Mouse (Mus musculus) heart, adult 18-20 months (tissue): ENCODE data around the gene Spats2l. TPM values are rescaled to one million over a fixed set of nuclear protein-coding genes. Genes with fewer than 3 reads are reported as not detected.

Experiments used
- DNase-seq, 2 experiments: peaks; one replicate each; pipeline ENCODE4 v3.0.0; 2021 to 2022; ENCODE audit warnings: mixed read lengths in 1 of 2
- total RNA-seq, 2 experiments: library from RNA; stranded (reverse); gene quantifications; 2 replicates each; pipeline ENCODE4 v1.2.3; 2021

Spats2l gene
- total RNA-seq, 2 experiments from 2014 or later = 7.1 to 7.3 TPM

DNA sequence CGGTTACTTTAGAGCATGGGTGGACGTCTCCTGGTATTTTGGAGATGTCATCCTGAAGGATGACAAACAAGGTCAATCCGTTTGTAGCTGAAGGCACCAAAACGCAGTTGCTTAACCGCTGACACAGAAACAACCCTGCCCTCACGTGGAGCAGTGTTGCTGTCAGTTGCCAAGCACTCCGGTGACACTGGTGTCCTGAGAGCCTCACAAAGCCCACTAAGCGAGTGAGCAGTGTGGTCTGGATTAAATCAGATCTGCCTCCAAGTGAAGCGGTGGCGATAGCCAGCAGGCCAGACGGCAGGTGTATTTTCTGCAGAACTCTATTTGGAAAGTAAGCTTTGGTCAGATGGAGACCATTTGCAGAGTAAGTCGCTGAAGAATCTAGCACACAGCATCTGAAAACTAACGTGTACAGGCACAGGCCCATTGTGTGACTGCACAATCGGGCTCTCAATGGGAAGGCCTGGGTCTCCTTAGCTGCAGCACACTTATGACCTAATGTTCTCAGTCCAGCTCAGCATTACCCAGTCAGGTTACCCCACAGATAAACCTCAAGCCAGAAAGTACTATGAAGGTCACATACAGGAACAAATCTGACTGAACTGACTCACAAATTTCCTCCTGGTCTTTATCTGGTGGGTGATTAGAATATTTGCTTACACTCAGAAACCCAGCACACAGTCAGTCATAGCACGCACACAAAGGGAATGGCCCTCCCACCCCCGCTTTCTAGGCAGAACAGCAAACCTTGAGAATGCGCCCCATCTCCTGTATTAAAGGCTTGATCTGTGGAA, 51.2 kb downstream of the Spats2l start:
- no peak for DNase-seq

DNA sequence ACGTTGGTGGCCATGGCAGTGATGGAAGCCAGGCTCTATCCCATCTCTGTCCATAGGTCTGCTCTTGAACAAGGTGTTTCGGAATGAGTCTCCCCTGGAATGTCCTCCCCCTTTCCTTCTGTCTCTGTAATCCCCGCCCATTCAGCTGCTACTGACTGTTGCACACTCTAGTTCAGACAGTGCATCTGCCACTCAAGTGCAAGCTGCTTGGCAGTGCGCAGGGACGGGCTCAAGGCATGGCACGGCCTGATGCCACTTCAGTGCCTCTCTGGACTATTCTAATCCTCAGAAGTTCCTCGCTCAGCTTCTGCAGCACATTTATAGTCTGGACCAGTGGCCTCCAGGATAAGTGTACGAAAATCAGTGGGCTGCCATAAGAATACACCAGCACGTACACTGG, 52.3 kb downstream of the Spats2l start:
- peak in 1 of 2 experiments; percentile 24 for DNase-seq

DNA sequence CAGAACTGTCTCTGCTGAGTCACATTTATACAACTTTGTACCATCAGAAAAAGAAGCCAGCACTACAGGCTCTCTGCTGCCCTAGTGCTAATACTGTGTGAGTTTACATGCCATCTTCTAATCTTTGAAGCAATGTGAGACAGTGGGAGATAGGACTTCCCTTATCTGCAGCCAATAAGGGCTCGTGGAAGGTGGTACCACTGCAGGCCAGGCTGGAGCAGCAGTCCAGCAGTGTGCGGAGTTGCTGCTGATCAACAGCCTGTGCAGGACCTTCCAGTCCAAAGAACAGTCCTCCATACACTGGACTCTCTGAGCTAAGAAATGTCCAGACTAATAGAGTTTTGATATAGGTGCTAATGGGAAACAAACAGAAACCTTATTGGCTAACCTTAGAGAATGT, 59.2 kb downstream of the Spats2l start:
- no peak for DNase-seq

DNA sequence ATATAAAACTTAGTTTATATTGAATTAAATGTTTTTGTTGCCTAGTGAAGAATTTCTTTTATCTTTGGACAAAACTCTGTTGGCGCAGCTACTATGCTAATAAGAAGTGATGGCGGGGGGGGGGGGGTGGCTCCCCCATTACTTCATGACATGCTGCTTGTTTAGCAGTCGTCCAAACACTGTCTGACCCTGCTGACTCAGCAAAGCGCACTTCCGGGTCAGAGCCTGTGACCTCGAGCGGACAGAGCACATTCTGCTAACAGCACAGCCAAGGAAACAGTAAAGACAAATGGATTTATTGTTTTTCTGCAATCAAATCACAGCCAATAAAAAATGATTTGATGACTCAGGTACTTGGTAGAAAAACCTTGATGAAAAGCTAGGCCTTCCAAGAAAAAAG, 61.2 kb downstream of the Spats2l start:
- no peak for DNase-seq

DNA sequence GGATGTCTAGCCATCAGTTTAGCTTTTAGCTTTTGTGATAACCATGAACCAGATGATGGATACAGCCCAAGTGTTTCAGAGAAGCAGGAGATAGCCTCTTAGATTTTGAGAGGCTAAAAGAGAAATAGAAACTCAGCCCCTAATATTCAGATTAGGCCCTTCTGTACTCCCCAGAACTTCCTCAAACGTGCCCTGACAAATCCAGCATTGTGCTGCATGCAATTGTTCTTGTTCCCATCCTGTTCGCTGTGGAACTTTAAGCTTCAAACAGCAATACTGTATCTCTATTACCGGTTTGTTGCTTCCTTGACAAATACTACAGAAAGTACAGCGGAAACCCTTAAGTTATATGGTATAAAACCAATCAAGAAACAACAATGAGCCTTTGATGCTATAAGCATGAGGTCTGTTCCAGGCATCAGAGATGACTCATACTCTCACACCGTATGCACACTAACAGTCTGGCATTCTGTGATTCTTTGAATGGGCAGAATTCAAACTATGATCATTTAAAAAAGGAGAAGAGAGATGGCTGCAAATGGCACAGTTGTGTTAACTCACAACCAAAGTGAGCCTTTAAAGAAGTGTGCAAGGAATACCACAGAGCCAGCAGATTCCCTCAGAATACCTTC, 62.8 kb downstream of the Spats2l start:
- no peak for DNase-seq

DNA sequence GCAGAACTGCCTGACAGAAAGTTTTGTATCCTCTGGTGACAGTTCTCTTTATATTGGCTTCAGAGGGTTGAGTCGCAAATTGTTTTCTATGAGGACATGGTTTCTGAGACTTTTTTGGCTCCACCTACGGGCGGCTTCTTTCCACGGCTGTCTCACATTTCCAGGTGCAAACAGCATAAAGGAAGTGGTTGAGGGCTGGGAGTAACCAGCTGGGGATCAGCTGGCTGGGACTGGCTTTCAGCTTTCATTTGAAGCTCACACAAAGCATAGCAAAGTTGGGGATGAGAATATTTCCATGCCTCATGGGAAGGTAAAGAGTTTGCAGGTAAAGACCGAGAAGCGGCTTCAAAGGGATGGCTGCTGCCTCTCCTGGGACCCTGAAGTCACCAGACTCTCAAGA, 65.9 kb downstream of the Spats2l start:
- DNase-seq = no peak

DNA sequence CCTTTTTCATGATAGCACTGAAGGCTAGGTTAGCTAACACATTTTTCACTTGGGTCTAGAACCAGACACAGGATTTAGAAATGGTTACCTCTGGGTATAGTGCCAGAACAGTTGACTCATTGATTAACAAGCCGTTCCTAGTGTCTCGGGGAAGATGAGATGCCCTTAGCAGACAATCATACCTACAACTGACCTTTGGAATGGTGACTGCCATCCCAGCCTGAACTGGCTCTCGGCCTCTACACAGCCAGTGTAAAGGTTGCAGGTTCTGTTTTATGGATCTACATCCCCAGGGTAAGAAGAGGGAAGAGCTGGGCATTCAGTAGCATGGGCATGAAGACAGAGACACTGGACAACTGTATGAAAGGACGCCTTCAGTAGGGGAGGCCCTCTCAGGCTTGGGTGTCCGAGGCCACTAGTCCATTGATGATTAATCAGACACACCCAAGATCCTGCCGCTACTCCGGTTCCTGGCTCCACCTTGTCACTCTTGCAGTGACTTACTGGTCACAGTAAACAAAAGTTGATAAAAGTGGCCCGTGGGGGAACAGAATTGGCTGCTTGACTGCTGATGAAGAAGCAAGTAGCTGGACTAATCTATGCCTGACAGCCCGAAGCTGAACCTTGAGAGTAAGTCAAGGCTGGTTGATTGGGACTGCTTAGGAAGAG, 71.2 kb downstream of the Spats2l start:
- no peak for DNase-seq

DNA sequence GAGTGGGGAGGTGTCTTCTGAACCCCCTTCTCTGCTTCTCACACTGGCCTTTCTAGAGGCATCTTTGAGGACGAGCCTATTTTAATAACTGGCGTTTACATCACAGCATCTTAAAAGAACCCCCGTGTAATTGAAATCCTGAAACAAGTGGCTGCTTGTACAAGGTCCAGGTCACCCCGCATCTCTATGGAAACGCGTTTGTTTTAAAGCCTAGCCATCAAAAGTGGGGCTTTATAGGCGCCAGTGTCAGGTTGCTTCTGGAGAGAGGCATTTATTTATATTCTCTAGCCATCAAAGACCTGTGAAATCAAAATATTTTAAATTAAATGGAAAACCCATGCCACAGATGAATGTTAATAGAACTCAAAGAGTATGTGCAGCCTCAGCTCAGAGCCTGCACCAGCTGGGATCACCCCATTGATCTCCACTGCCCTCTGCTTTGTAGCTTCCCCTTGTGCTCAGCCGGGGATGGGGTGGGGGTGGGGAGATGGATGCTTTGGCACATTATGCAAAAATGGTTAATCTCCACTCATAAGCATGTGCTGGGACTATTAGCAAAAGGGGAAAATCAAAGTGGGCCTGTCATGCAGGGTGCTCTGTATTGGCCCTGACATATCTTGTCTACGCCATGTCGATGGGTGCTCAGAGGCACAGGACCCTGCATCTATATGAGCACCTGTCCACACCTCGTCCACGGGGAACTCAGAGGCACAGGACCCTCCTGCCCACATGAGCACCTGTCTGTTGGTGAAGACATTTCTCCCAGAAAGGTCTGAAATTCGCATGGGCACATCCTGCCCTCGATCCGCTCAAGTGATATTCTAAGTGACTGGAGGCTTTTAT, 73.1 kb downstream of the Spats2l start:
- DNase-seq = no peak

DNA sequence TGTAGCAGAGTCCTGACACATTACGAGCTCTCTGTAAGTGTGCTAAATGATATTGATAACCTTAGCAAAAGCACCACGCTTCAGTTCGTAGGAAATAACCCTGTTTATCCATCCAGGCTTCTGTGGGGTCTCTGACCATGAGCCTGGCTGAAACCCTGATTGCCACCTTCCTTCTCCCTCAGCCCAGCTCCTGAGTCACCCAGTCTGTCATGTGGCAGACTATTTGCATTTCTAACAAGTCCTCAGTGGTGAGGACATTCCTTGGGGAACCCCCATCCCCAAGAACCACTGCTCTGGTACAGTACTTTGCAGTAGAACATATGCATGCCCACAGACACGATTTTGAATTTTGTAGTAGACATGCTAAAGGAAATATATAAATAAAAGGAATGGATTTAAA, 75.1 kb downstream of the Spats2l start:
- DNase-seq = no peak

DNA sequence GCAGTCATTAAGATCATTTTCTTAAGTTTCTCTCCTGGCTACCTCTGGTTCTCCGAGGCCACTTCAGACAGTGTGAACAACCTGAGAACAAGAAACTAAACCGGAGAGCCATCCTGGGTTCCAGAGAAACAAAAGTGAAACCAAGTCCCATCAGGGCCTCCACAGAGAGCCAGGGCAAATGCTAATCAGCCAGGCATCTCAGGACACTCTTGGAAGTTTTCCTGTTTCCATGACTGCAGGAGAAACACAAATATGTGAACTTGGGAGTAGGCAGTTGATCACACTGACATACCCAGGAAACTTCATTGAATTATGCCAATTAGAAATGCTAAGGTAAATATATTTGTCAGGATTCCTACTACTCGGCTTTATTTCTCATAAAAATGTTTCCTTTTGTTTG, 76.0 kb downstream of the Spats2l start:
- DNase-seq = peak; percentile 56 to 65

DNA sequence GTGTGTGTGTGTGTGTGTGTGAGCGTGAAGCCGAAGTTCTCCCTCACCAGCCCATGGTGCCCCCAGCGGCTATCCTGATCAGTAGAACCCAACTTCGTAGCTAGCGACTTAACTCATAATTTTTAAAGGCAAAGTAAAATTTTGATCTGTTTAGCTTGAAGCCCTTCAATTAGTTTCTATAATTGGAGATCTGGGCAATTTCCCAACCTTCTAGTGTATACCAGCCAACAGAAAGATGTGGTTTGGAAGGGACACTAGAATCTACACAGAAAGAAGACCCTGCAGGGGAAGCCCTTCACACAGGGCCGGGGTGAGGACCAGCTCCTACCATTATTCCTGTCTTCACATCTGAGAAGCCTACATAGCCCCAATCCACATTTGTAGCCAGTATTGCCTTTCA, 77.9 kb downstream of the Spats2l start:
- DNase-seq = peak in 1 of 2 experiments; percentile 29

DNA sequence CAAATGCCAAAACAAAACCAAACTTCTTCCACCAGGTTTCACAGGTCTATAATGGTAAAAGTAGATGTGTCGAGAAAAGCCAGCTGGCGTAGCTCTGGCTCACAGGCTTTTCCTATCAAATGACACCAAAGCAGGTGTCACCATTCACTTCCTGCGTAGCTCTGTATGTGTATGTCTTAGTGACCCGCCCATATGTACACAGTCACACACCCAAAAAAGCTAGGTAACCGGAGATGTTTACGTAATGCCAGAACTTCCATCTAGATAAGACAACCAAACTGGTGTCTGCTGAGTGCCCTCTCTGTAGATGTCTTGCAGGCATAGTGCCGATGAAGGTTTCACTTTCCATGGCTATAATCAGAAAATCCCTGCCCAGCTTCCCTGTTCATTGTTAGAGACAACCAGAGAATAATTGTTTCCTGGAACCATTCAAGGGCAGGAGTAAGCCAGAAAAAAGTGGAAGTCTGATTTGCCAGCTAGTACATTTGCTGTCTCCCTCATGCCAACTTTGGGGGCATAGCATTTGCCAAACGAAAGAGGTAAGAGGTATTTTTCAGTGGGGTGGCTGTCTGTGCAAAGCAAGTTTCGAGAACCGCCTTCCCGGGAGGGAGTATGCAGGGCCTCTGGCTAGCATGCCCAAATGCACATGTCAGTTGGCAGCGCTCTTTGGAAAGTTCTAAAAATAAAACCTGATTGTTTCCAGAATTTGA, 78.8 kb downstream of the Spats2l start:
- DNase-seq = peak; percentile 64 to 72

DNA sequence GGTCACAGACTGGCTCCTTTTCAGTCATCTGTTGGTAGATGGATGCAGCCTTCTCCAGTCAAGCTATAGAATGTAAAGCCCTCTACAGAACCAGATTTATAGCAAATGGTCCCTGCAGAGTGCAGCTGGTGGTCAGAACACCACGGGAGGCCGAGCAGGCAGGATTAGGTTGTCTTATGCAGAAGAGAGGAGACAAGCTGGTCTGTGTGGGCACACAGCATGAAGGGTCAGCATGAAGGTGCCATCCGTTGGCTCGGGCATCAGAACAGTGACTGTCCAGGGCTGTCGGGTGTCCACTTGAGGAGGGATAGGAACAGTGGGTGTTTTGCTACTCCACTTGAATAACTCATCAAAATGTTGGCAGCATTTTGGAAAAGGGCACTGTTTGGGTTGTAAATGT, 83.8 kb downstream of the Spats2l start:
- no peak for DNase-seq

DNA sequence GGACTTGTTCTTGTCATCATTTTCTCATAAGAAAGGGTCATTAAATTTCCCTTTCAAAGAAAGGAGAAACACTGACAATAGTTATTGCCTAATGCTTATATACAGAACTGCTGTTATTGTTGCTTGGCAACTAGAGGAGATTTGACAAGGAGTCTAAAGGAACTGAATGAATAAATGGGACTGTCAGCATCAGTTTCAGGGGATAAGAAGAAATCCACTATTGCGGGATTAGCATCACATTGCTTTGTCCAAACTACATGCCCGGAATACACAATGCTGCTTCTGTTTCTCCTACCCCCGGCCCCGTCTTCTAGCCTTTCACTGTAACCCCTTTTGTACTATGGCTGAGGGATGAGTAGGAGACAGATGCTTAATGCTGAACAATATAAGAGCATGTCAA, 88.1 kb downstream of the Spats2l start:
- DNase-seq = no peak

DNA sequence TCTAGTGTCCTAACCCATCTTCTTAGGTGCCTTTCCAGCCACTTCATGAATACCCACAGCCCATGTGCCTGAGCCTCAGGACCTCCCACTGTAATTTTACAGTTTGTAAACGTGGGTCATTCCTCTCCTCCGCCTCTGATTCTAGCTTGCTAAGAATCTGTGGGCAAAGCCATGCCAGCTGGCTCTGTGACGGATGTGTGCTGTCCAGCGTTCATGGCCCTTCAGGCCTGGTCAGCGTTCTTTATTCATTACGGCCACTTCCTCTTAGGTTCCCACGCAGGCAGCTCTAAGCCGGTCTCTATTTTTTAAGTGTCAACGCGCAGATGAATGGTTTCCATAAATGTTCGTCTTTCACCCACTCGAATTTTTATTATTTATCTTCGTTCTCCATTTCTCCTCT, 94.7 kb downstream of the Spats2l start:
- DNase-seq = peak in 1 of 2 experiments; percentile 15

DNA sequence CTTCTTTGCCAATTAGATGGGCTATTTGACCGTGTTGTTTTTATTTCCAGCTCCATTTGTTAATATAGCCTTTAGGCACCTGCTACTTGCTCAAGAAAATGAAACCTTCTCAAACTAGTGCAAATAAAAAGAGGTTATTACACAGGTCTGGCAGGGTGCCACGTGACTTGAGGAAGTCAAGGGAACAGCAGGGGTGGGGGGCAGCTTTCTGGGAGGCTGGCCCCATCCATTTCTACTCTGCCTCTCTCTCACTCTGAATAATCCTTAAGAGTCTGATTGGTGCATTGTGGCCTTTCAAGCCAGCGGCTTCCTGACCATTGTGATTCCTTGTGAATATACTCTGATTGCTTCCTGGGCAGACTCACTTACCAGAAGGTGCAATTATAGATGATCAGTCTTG, 98.0 kb downstream of the Spats2l start:
- no peak for DNase-seq

DNA sequence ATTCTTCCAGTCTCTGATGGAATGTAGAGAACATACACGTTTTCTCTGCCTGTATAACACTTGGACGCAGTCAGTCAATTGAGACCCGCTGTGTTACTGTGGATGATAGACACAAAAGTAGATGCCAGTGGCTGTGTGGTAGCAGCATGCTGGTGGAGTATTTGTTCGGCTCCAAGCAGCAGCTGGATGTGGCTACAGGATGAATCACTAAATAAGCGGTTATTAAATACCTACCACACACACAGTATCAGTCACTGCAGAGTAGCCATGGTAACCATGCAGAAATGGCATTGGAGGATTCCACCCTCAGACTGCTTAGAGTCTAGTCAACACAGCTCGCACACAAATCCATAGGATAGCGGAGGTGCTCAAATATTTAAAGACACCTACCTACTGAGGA, 100.0 kb downstream of the Spats2l start:
- DNase-seq = no peak

DNA sequence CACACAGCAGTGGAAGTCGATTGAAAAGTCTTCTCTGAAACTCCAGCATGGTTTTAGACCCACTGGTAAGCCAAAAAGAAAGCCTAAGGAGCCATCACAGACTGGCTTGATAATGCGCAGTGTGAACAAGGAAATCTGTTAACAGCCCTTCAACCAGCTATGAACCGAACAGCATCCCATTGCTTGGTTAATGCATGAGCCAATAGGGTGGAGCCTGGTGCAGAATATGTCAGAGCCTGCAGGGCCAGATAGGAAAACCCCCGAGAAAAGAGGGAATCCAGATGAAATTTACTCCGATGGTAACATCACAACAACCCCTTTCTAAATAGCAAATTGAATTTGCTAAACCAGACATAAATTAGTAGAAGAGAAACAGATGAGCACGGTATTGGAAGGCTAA, 101.1 kb downstream of the Spats2l start:
- no peak for DNase-seq

DNA sequence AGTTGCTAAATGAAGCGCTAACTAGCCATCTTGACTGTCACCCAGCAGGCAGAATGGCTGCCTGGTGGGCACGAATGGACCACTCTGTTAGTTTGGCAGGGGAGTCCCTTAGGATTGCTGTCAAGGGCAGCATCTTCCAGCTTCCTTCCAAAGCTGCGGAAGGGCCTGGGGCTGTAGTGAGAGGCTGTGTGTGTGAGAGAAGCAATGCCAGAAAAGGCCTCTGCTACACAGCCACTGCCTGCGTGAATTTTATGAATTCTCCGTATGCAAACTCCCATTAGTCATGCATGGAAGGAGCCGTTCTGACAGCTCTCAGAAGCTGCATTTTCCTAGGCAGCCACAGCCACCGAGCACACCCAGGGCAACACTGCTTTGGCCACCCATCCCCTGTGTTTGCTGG, 101.5 kb downstream of the Spats2l start:
- no peak for DNase-seq

DNA sequence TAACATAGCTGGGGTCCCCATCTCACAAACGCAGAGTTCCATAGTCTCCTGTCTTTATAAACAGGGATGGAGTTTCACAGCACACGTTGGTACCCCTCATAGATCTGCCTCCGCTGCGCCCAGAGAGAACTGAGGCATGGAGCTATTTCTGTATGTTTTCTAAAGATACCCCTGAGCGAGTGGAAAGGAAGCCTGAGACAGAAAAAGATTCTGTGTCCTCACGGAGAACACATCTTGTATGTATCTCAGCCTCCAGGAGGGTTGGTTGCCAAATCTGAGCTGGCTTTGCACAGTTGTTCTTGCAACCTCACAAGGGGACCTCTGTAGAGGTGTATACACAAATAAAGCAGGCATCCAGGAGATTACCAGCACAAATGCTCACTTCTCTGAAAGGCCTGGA, 105.0 kb downstream of the Spats2l start:
- no peak for DNase-seq

DNA sequence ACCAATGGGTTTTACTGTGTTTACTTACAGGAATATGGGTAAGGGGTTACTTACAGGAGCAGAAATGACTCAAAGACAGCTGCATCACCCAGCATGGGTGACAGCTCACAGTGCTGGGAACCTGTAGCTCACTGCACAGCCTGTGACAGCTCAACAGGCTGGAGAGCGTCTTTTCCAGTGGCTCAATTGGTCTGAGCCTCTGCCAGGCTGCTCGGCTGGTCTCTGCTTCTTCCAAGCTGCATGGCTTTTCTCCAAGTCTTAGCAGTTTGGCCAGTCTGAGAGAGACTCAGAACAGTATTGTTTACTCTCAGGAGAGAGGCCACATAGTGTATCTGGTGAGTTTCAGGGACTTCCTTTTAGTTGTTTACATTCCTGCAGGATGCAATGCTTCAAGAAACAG, 110.9 kb downstream of the Spats2l start:
- DNase-seq = peak; percentile 43 to 56

DNA sequence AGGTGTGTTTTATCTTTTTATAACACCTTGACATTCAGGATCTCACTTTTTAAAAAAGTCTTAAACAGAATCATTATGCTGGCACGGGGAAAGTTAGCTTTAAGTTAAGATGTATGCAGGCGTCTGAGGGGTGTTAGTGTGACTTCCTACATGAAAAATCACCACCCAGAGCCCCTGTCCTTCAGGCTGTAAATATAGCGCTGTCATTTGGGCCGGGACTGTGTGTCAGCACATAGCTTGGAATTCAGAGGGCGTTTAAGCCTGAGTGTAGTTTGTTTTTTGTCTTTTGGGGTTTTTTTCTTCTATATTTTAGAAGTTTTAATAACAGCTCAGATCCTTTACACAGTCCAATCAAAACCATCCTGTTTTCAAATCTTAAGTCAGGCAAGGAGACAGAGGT, 115.8 kb downstream of the Spats2l start:
- DNase-seq = peak in 1 of 2 experiments; percentile 12
